Mouse (Mus musculus): ENCODE measurements around the gene Mpv17. TPM values are rescaled to one million over a fixed set of nuclear protein-coding genes. Genes with fewer than 3 reads are reported as not detected.
A peak's percentile ranks its signal among the peaks of the same experiment; 100 is the strongest.

Gene Mpv17
- total RNA-seq (2021): 10 to 100 TPM; 58.8 to 61.3 TPM
- long read RNA-seq, experiment 1, transcript Mpv17-201 (8 exons, 1,724 nt): major isoform, 42 of 69 reads
- long read RNA-seq, experiment 1, transcript Mpv17-202 (7 exons, 1,653 nt): minor isoform, 14 of 69 reads
- long read RNA-seq, experiment 1, partial matches to known transcripts: 1 of 69 reads
- long read RNA-seq, experiment 1, other reads (novel, unspliced or antisense): 8 of 69 reads
- long read RNA-seq, experiment 2, transcript Mpv17-202 (7 exons, 1,653 nt): minor isoform, 44 of 120 reads
- long read RNA-seq, experiment 2, transcript Mpv17-201 (8 exons, 1,724 nt): major isoform, 64 of 120 reads
- long read RNA-seq, experiment 2, partial matches to known transcripts: 2 of 120 reads
- long read RNA-seq, experiment 2, other reads (novel, unspliced or antisense): 9 of 120 reads

GRCm38 (mm10) chr5:31154152-31154553 lies at the start of gene Mpv17:
Mpv17 (minus strand) TSS chr5:31154251.
- DNase-seq (ENCODE audit: low spot score in 2 of 2): peak; percentile 76 to 82
- no peak for TF ChIP-seq CTCF (conservative IDR thresholded peaks at IDR 0.05)

GRCm38 (mm10) chr5:31202933-31203332 lies 48.9 kb upstream of the Mpv17 start:
- DNase-seq (ENCODE audit: low spot score in 2 of 2): no peak
- H3K4me3 ChIP-seq: peak overlapping the region; percentile 87
- no peak for TF ChIP-seq CTCF (conservative IDR thresholded peaks at IDR 0.05)
- peak overlapping the region; percentile 92; the same call in 1 of the 2 replicates for H3K27ac ChIP-seq

More at GRCm38 (mm10) chr5:31154152-31154553, at the start of gene Mpv17:
- Histone ChIP-seq H3K27ac (peak within 1 kb of the TSS; percentile 94), H3K4me3 (peak within 1 kb of the TSS; percentile 83)

- 0 out of 2 replicates have a peak, but pooled peaks have one; percentile 16 for TF ChIP-seq CTCF (conservative IDR thresholded peaks at IDR 0.05)
- H3K4me3 ChIP-seq: peak within 1 kb of the TSS; percentile 87
- DNase-seq (ENCODE audit: low spot score in 2 of 2): peak; percentile 92 to 99
- peak within 1 kb of the TSS; percentile 92 for H3K27ac ChIP-seq
Measured at GRCm38 (mm10) chr5:31201742-31202590, 47.9 kb upstream of the Mpv17 start, which contains the start of gene Zfp513. Zfp513 (minus strand) TSS chr5:31202303.

- no peak for DNase-seq (ENCODE audit: low spot score in 2 of 2)
- TF ChIP-seq CTCF (conservative IDR thresholded peaks at IDR 0.05): no peak
- Histone ChIP-seq H3K4me3 (peak overlapping the region; percentile 87), H3K27ac (peak overlapping the region; percentile 92)
Measured at GRCm38 (mm10) chr5:31201042-31201741, 47.1 kb upstream of the Mpv17 start.

GRCm38 (mm10) chr5:31200327-31200768 lies 46.3 kb upstream of the Mpv17 start:
- Histone ChIP-seq H3K4me3 (no peak overlapping the region; the same call in 1 of the 2 replicates), H3K27ac (peak overlapping the region; percentile 92; the same call in 1 of the 2 replicates)
- TF ChIP-seq CTCF (conservative IDR thresholded peaks at IDR 0.05): no peak
- DNase-seq (ENCODE audit: low spot score in 2 of 2): peak in 1 of 2 experiments; percentile 37

GRCm38 (mm10) chr5:31199893-31200292 lies 45.8 kb upstream of the Mpv17 start:
- Histone ChIP-seq H3K27ac (peak overlapping the region; percentile 46; the same call in 1 of the 2 replicates), H3K4me3 (no peak overlapping the region; the same call in 1 of the 2 replicates)
- TF ChIP-seq CTCF (conservative IDR thresholded peaks at IDR 0.05): peak; percentile 37
- no peak for DNase-seq (ENCODE audit: low spot score in 2 of 2)

GRCm38 (mm10) chr5:31199321-31199892 lies 45.4 kb upstream of the Mpv17 start:
- no peak for TF ChIP-seq CTCF (conservative IDR thresholded peaks at IDR 0.05)
- DNase-seq (ENCODE audit: low spot score in 2 of 2): no peak
- Histone ChIP-seq H3K4me3 (no peak overlapping the region), H3K27ac (peak overlapping the region; percentile 46; the same call in 1 of the 2 replicates)

GRCm38 (mm10) chr5:31198616-31199320 lies 44.7 kb upstream of the Mpv17 start:
- Histone ChIP-seq H3K4me3 (no peak overlapping the region), H3K27ac (peak overlapping the region; percentile 7; the same call in 1 of the 2 replicates)
- no peak for TF ChIP-seq CTCF (conservative IDR thresholded peaks at IDR 0.05)
- no peak for DNase-seq (ENCODE audit: low spot score in 2 of 2)

- no peak for TF ChIP-seq CTCF (conservative IDR thresholded peaks at IDR 0.05)
- no peak overlapping the region for H3K4me3 ChIP-seq
- no peak for DNase-seq (ENCODE audit: low spot score in 2 of 2)
- peak overlapping the region; percentile 7; the same call in 1 of the 2 replicates for H3K27ac ChIP-seq
Measured at GRCm38 (mm10) chr5:31198170-31198569, 44.1 kb upstream of the Mpv17 start.

GRCm38 (mm10) chr5:31197072-31197471 lies 43.0 kb upstream of the Mpv17 start:
- no peak for DNase-seq (ENCODE audit: low spot score in 2 of 2)
- no peak for TF ChIP-seq CTCF (conservative IDR thresholded peaks at IDR 0.05)
- Histone ChIP-seq H3K27ac (no peak overlapping the region), H3K4me3 (no peak overlapping the region)

GRCm38 (mm10) chr5:31196207-31196606 lies 42.2 kb upstream of the Mpv17 start:
- DNase-seq (ENCODE audit: low spot score in 2 of 2): no peak

More at GRCm38 (mm10) chr5:31196207-31196606, 42.2 kb upstream of the Mpv17 start:
- no peak overlapping the region for H3K4me3 ChIP-seq
- no peak for TF ChIP-seq CTCF (conservative IDR thresholded peaks at IDR 0.05)
- H3K27ac ChIP-seq: no peak overlapping the region; the same call in 1 of the 2 replicates
